Comparison of ENCODE assay signal across 8 mouse cellular contexts in the genomic region with DNA sequence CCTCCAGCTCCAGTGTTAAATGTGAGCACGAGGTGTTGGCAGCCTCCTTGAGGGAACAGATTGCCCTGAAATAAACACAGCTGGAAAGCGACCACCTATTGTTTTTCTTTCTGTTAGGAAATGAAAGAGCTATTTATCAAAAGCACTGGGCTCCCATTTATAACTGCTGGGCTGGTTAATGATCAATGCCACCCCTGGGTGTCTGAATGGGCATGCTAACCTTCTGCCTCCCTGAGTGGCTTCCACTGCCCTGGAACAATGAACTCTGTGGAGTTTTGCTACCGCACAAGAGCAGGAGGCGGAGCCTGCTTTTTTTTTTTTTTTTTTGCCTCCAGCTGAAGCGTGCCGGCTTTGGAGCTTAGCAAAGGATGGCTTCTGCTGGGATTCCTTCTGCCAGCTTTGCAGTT.
A peak's percentile ranks its signal among the peaks of the same experiment; 100 is the strongest.
DNase-seq lines count a peak whose midpoint lies in the region; ATAC-seq and TF ChIP-seq lines count a peak whose summit lies in the region.

No protein-coding gene starts in this region.

- ATAC-seq in hematopoietic stem cell, adult 5-6 weeks (replicated peaks in 1 of 2; ENCODE audit: insufficient read depth in 1 of 2, low FRiP score in 2 of 2, low TSS enrichment in 1 of 2, low read depth in 1 of 2, poor library complexity in 2 of 2, severe bottlenecking in 2 of 2) = peak; percentile 19 to 40; a peak in 2 of 4 replicates
- ATAC-seq in midbrain, embryonic 11.5 days (ENCODE audit: low FRiP score) = peak; percentile 89

- no peaks in the 10 kb centered on the region for H3K9me3 ChIP-seq in midbrain, embryonic 11.5 days (ENCODE audit: control insufficient read depth, low read length)

- peak overlapping the region; percentile 44; the same call in 1 of the 2 replicates for H3K27ac ChIP-seq in left cerebral cortex, adult 2 months
- H3K27ac ChIP-seq in midbrain, embryonic 11.5 days (ENCODE audit: low read depth, low read length) = no peak overlapping the region

- intact Hi-C loops in left cerebral cortex, adult 2 months (cut with DNase I) = no loop called here
- intact Hi-C loops in left cerebral cortex, postnatal 36 days (cut with DNase I) = no loop called here

- peaks cover 17% of the 10 kb centered on the region for H3K4me1 ChIP-seq in midbrain, embryonic 11.5 days (ENCODE audit: control insufficient read depth, insufficient read depth, low read length)

- H3K9ac ChIP-seq in midbrain, embryonic 11.5 days (ENCODE audit: low read length) = peak overlapping the region; percentile 38; the same call in 1 of the 2 replicates

- no peak for TF ChIP-seq CTCF in left cerebral cortex, adult 2 months (IDR thresholded peaks at IDR 0.05)

- H3K27me3 ChIP-seq in midbrain, embryonic 11.5 days (ENCODE audit: control insufficient read depth, insufficient read depth, low read length) = peaks cover 7% of the 10 kb centered on the region

- H3K36me3 ChIP-seq in midbrain, embryonic 11.5 days (ENCODE audit: control insufficient read depth, insufficient read depth, low read length) = no peaks in the 10 kb centered on the region

- peak overlapping the region; percentile 17; the same call in 1 of the 2 replicates for H3K4me3 ChIP-seq in left cerebral cortex, adult 2 months
- no peak overlapping the region for H3K4me3 ChIP-seq in midbrain, embryonic 11.5 days (ENCODE audit: low read depth, low read length)

- DNase-seq in left cerebral cortex, adult 2 months (ENCODE audit: extremely low spot score in 1 of 2, low spot score in 2 of 2) = no peak
- no peak for DNase-seq in left cerebral cortex, postnatal 36 days (ENCODE audit: low spot score in 2 of 2)
- peak; percentile 44 for DNase-seq in embryo, embryonic 11.5 days (ENCODE audit: low read depth, low spot score)
- peak; percentile 43 to 51 for DNase-seq in layer of hippocampus, postnatal 10 days (ENCODE audit: low spot score in 2 of 2)
- peak; percentile 91 for DNase-seq in midbrain, embryonic 11.5 days (ENCODE audit: low spot score, missing footprints)
- no peak for DNase-seq in adipocyte (ENCODE audit: low spot score)
- DNase-seq in thymus, postnatal 10 days (ENCODE audit: low spot score in 2 of 2) = no peak

- peak overlapping the region; percentile 30 for H3K4me2 ChIP-seq in midbrain, embryonic 11.5 days

- WGBS in midbrain, embryonic 11.5 days = 0% methylated on average over 5 of the region's 6 CpGs

Comparison
In these comparisons a context has a peak if more than half of its experiments do, and no peak if none do; other contexts are left out.
1. DNase-seq: peak in embryo, embryonic 11.5 days (single experiment), layer of hippocampus, postnatal 10 days (2 of 2) and midbrain, embryonic 11.5 days (single experiment); none in left cerebral cortex, adult 2 months (0 of 2), left cerebral cortex, postnatal 36 days (0 of 2), adipocyte (single experiment) and thymus, postnatal 10 days (0 of 2).